Mouse (Mus musculus): ENCODE results near the gene Pou2f1. TPM values are rescaled to one million over a fixed set of nuclear protein-coding genes. Genes with fewer than 3 reads are reported as not detected.

Pou2f1 gene
- total and polyA plus RNA-seq, 3 experiments: 4.6 to 10.2 TPM; not detected in 1

DNA sequence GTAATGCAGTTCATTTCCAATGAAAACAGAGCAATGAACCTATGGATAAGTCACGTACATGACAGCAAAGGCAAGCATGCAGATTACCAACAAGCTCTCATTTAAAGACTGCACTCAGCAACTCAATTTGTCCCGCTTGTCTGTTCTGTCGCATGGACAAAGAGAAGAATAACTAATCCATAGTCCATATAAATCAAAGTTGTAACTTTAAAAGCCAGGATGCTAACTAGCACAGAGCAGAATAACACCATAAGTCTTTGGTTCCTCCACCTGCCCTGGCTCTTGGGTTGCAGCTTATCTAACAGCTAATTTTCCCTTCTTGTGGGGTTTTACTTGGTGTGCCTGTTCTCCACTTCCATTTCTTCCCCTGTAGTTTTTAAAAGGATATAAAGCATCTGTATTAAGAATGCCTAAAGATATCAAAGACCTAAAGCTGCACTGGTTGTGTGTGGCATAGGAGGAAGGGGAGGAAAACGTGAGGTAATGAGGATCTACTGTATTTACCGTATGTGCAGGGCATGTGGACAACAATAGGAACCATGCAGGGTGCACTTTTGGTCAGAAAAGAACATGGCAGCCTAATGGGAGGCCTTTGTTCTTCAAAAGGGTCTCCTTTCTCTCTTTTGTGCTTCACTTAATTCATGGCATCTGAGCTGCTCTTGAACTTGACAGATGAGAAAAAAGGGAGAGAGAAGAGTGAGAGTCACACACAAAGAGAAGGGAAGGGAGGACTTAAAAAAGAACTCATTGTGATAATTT lies 36.1 kb downstream of the Pou2f1 start:
- Histone ChIP-seq H3K27ac (ENCODE audit: control insufficient read depth, low read depth, low read length) (no peak overlapping the region), H3K9me3 (replicated peaks; ENCODE audit: insufficient read depth, low read length) (no peaks in the 10 kb centered on the region), H3K36me3 (ENCODE audit: control insufficient read depth in 1 of 2, insufficient read depth in 2 of 2, low read length in 2 of 2) (peaks cover 0 to 33% of the 10 kb centered on the region in 2 experiments; a peak in 2 of 4 replicates), H3K9ac (ENCODE audit: control insufficient read depth, low read depth, low read length, poor library complexity, severe bottlenecking) (no peak overlapping the region), H3K4me1 (ENCODE audit: control insufficient read depth in 1 of 2, insufficient read depth in 2 of 2, low read length in 2 of 2) (peaks cover 16 to 28% of the 10 kb centered on the region in 2 experiments), H3K27me3 (ENCODE audit: control insufficient read depth in 1 of 2, insufficient read depth in 2 of 2, low read length in 2 of 2) (no peaks in the 10 kb centered on the region), H3K4me3 (ENCODE audit: control insufficient read depth in 1 of 2, insufficient read depth in 1 of 2, low read depth in 2 of 2, low read length in 2 of 2) (no peak overlapping the region), H3K79me2 (ENCODE audit: control insufficient read depth, insufficient read depth, low read length, poor library complexity) (peaks cover 8% of the 10 kb centered on the region)
- TF ChIP-seq TCF12 (IDR thresholded peaks at IDR 0.05; ENCODE audit: low read depth, low read length) (no peak), CHD2 (IDR thresholded peaks at IDR 0.05; ENCODE audit: low read length) (no peak)
- no peak for DNase-seq (ENCODE audit: low read depth, low spot score)

DNA sequence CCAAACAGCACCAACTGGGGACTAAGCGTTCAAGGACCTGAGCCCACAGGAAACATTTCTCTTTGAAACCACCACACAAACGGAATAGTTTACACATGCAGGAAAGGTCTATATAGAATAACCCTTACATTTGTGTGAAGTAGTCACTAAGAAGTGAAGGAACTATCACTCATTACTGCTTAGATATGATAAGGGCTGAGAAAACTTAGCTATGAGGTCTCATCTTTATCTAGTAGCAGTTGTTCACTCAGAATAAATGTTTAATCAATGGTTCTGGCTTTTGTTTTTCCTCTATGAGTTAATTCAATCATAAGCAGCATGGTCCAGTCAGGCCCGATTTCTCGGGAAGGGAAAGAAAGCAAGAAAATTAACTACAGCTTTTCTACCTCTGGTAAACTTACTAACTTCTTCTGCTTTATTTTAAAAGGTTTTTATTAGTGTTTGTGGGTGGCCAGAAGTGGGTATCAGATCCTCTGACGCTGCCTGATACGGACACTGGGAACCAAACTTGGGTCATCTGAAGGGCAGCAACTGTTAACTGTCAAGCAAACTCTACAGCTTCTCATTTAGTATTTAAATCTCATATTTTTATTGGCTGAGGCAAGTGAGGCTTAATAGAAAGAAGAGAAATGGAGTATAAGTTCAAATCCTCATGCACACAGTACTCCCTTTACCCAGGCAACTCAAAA lies 40.7 kb downstream of the Pou2f1 start:
- peaks cover 14% of the 10 kb centered on the region for H3K79me2 ChIP-seq (ENCODE audit: control insufficient read depth, insufficient read depth, low read length, poor library complexity)
- H3K4me1 ChIP-seq (ENCODE audit: control insufficient read depth in 1 of 2, insufficient read depth in 2 of 2, low read length in 2 of 2): peaks cover 24 to 27% of the 10 kb centered on the region in 2 experiments
- peak overlapping the region; percentile 44 for H3K9ac ChIP-seq (ENCODE audit: control insufficient read depth, low read depth, low read length, poor library complexity, severe bottlenecking)
- no peaks in the 10 kb centered on the region for H3K9me3 ChIP-seq (replicated peaks; ENCODE audit: insufficient read depth, low read length)
- peak overlapping the region; percentile 39 to 42 for H3K4me3 ChIP-seq (ENCODE audit: control insufficient read depth in 1 of 2, insufficient read depth in 1 of 2, low read depth in 2 of 2, low read length in 2 of 2)
- H3K27me3 ChIP-seq (ENCODE audit: control insufficient read depth in 1 of 2, insufficient read depth in 2 of 2, low read length in 2 of 2): no peaks in the 10 kb centered on the region
- H3K36me3 ChIP-seq (ENCODE audit: control insufficient read depth in 1 of 2, insufficient read depth in 2 of 2, low read length in 2 of 2): peaks cover 0 to 41% of the 10 kb centered on the region in 2 experiments; a peak in 2 of 4 replicates
- peak; percentile 61 for DNase-seq (ENCODE audit: low read depth, low spot score)
- peak overlapping the region; percentile 87 for H3K27ac ChIP-seq (ENCODE audit: control insufficient read depth, low read depth, low read length)
- TF ChIP-seq MYC (IDR thresholded peaks at IDR 0.05; ENCODE audit: low read depth, low read length) (no peak), TAL1 (IDR thresholded peaks at IDR 0.05; ENCODE audit: low read length) (peak; percentile 25; the same call in 1 of the 2 replicates), NELFE (IDR thresholded peaks at IDR 0.05; ENCODE audit: low read depth, low read length) (no peak), MXI1 (IDR thresholded peaks at IDR 0.05; ENCODE audit: low read depth, low read length) (no peak), ETS1 (IDR thresholded peaks at IDR 0.05; ENCODE audit: low read depth, low read length) (peak; percentile 33; the same call in 1 of the 2 replicates), POLR2AphosphoS5 (IDR thresholded peaks at IDR 0.05; ENCODE audit: borderline replicate concordance, low read depth, low read length) (no peak), USF2 (IDR thresholded peaks at IDR 0.05; ENCODE audit: borderline replicate concordance in 1 of 2, insufficient read depth in 1 of 2, low read depth in 1 of 2, low read length in 2 of 2) (no peak), ZKSCAN1 (IDR thresholded peaks at IDR 0.05; ENCODE audit: low read depth, low read length) (no peak), JUND (IDR thresholded peaks at IDR 0.05; ENCODE audit: low read depth, low read length) (no peak), SIN3A (IDR thresholded peaks at IDR 0.05; ENCODE audit: low read length) (peak; percentile 45), POLR2A (IDR thresholded peaks at IDR 0.05; ENCODE audit: control insufficient read depth in 1 of 2, insufficient read depth in 1 of 2, low read depth in 1 of 2, low read length in 2 of 2, poor library complexity in 1 of 2) (no peak), EP300 (IDR thresholded peaks at IDR 0.05; ENCODE audit: low read depth in 1 of 2, low read length in 2 of 2) (peak; percentile 74 to 82), SMC3 (IDR thresholded peaks at IDR 0.05; ENCODE audit: low read depth, low read length) (no peak), MAX (IDR thresholded peaks at IDR 0.05; ENCODE audit: low read length) (no peak), MYB (IDR thresholded peaks at IDR 0.05; ENCODE audit: low read depth, low read length) (peak; percentile 84), ZNF384 (IDR thresholded peaks at IDR 0.05; ENCODE audit: low read depth, low read length) (peak; percentile 52), ZMIZ1 (IDR thresholded peaks at IDR 0.05; ENCODE audit: low read depth, low read length) (no peak), RCOR1 (IDR thresholded peaks at IDR 0.05; ENCODE audit: low read depth, low read length) (peak; percentile 25; the same call in 1 of the 2 replicates), TCF12 (IDR thresholded peaks at IDR 0.05; ENCODE audit: low read depth, low read length) (peak; percentile 73; the same call in 1 of the 2 replicates), KAT2A (conservative IDR thresholded peaks at IDR 0.05; ENCODE audit: low read depth, low read length) (no peak), TBP (IDR thresholded peaks at IDR 0.05; ENCODE audit: low read depth, low read length) (no peak), CTCF (IDR thresholded peaks at IDR 0.05 in 2 of 3, conservative IDR thresholded peaks at IDR 0.05 in 1 of 3; ENCODE audit: control insufficient read depth in 1 of 3, insufficient read depth in 1 of 3, low read depth in 2 of 3, low read length in 3 of 3, poor library complexity in 1 of 3, severe bottlenecking in 1 of 3) (no peak), CHD2 (IDR thresholded peaks at IDR 0.05; ENCODE audit: low read length) (no peak), E2F4 (IDR thresholded peaks at IDR 0.05; ENCODE audit: borderline replicate concordance, low read depth, low read length) (no peak), POLR2AphosphoS2 (IDR thresholded peaks at IDR 0.05; ENCODE audit: low read length) (no peak), BHLHE40 (IDR thresholded peaks at IDR 0.05; ENCODE audit: borderline replicate concordance, low read depth, low read length) (no peak), MEF2A (IDR thresholded peaks at IDR 0.05; ENCODE audit: extremely low read depth, insufficient replicate concordance, low read depth, low read length, poor library complexity, severe bottlenecking) (no peak), ELF1 (IDR thresholded peaks at IDR 0.05; ENCODE audit: low read depth, low read length) (no peak), GATA1 (IDR thresholded peaks at IDR 0.05; ENCODE audit: low read depth, low read length) (peak; percentile 58)

Measured in MEL (cell line).